Mouse (Mus musculus) mouse trophoblast stem cell (cell line): ENCODE data around the gene Gm13305.
"Not testable (repeated sequence)": the region's sequence is repeated elsewhere in the genome, so short reads cannot be mapped to it uniquely, and the experiment has no call there.

Experiments used
- in situ Hi-C, 2 experiments: fragments of 300-500 bp; cut with MseI, MboI; formaldehyde crosslinking; loops; 2 replicates in 1 of 2; 3 replicates in 1 of 2; pipeline ENCODE4 v1.15.1; 2025

The Gm13305 gene

DNA sequence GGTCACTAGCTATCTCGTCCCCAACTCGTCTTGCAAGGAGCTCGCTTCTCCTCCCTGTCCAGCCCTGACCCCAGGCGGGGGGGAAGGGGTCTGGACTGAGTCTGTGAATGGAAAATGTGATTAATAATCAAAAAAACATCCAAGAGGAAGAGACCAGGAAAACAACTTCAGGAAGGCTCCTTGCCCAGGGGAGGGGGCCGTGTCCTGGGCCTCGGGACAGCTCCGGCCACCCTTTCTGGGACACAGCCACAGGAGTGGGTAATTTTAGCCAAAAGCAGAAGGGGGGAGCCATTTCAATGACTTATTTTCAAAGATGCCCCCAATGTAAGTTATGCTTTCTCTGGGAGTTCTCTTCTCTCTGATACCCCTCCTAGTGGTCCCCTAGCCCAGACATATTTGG lies at the start of gene Gm13305:
TSS of gene Gm13305 (minus strand) at position 101 of the 400 bp plus-strand sequence.
- in situ Hi-C loops = not testable (repeated sequence)

DNA sequence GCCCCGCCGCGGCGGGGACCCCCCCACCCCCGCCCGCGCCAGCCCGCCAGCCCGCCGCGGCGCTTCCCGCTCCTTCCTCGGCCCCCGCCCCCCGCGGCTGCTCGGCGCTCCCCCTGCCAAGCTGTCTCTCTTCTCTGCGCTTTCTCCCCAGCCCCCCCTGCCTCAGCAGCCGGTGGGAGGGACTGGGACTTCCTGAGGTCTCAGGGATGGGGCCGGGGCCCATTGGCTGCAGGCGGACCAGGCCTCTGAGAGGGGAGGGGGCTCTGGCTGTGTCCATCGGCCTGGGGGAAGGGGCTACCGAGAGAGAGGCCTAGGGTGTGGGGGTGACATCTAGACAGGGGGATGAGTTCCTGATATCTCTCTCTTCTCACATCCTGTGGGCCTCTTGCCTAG lies 16.6 kb upstream of the Gm13305 start:
- in situ Hi-C loops = not testable (repeated sequence)

DNA sequence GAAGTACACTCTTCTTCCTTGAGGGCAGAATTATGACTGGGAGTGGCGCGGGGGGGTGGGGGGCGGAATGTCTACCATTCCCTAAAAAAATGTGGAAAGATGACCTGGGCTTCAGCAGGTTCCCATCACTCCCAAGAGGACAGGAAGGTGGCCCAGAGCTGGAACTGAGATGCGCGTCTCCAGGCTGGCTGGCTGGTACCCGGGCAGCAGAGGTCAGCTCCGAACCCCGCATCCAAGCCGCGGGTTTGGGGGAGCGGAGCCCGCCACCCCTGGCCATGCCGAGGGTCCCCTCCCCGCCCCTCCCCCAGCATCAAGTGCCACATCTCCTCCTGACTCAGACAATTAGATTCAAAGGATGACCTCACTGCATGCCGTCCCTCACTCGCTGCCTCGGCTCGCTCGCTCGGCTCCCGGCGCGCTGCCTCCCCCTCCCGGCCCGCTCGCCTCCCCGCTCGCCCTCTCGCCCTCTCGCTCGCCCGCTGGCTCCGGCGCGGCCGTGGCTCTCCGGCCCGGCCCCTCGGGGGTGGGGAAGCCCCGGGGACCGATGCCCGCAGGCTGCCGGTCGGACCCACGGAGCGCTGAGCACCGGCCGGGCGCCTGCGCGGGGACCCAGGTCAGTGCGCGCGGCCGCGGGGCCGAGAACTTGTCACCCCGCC lies 16.0 kb upstream of the Gm13305 start:
- in situ Hi-C loops = not testable (repeated sequence)

DNA sequence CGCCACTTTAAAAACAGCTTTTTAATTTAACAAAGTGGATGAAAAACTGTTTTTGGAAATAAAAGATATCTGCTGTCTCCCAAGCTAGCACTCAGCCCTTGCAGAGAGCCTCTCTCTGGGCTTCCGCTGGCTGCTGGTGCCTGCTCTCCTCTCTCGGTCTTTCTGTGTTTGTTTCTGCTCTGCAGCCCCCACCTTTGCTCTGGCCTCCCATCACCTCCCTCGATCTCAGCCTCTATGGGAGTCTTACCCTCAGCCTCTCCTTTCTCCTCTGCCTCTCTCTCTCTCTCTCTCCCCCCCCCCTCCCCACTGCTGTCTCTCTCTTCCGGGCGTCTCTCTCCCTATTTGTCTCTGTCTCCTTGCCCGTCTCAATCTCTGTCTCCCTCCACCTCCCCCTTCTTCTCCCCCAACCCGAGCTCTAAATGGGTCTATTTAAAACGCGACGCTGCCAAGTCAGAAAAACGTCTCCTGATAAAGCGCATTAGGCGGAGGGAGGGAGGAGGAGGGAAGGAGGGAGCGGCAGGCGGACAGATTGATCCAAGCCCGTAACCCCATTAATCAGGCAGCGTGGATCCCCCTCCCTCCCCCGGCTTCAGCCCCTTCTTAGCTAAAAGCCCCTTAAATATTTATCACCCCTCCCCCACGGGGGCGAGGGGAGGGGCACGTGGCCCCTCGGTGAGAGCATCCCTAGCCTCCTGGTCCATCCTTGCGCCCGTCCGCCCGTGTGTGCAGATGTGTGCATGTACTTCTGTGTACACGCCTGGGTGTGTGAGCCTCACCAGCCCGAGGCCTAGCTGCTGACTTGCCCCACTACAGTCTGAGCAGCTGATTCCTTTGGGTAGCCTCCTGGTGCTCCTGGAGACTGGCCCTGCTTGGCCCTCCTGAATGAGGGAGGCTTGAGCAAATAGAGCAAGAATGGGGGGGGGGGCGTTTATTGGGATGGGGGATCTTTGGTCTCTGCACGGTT lies 15.1 kb upstream of the Gm13305 start:
- in situ Hi-C loops = not testable (repeated sequence)

DNA sequence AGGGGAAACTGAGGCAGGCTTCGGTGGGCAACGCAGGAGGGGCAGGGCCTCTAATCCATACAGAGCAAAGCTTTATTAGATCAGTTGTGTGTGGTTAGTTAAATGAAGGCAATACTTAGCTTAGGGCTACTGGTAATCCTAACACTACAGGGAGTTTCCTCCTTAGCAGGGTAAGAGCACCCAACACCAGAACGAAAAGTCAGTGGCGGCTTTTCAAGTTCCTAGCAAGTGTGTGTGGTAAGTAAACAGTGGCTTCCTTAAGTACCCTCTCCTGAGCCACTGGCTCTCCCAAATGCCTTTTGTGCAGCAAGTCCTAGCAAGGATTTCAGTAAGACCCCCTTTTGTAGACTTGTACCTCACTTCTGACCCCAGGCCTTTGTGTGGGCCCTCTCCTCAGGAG lies 9.8 kb upstream of the Gm13305 start:
- in situ Hi-C loops = not testable (repeated sequence)

DNA sequence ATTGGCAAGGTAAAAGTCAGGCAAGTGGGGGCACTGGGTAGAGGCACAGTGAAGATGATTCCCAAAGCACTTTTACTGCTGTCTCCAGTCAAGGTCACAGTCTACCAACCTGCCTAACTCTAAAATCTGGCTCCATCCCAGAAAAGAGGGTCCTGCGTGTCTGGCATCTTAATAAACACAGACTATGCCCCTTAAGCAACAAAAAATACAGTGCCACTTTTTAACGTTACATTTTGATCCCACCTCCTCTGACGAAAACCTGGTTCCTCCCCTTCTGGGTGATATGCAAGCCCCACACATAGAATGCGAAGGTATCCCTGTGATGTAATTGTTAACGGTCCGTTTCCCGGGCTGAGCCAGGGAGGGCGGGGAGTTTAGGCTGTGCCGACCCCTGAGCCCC lies 15.3 kb downstream of the Gm13305 start, which contains the start of gene Gm13306:
TSS of gene Gm13306 (plus strand) at position 301 of the 400 bp plus-strand sequence.
- in situ Hi-C loops = not testable (repeated sequence)

DNA sequence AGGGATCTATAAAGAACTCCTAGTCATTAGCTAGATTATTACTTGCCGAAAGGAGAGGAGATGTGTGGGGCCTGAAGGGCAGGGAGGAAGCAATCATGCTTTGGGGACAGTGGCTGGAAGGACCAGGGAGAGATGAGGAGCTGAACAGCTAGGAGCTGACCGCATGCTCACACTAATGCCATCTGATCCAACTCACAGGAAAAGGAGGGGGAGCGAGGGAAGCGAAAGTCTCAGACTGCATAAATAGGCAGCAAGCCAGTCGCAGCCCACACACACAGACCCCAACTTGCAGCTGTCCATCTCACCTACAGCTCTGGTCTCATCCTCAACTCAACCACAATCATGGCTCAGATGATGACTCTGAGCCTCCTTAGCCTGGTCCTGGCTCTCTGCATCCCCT lies 53.9 kb downstream of the Gm13305 start, which contains the start of gene Gm13304:
TSS of gene Gm13304 (plus strand) at position 301 of the 400 bp plus-strand sequence.
- in situ Hi-C loops = not testable (repeated sequence)
